Mouse (Mus musculus): ENCODE data around the gene Pacsin2. TPM values are rescaled to one million over a fixed set of nuclear protein-coding genes. Genes with fewer than 3 reads are reported as not detected.
"Not testable (repeated sequence)": the region's sequence is repeated elsewhere in the genome, so short reads cannot be mapped to it uniquely, and the experiment has no call there.

The Pacsin2 gene
- polyA plus RNA-seq, 1 experiment from 2014 or later: 29.5 TPM

GRCm38 (mm10) chr15:83374076-83374475 lies 90.3 kb downstream of the Pacsin2 start:
- ATAC-seq (ENCODE audit: low FRiP score): no peak
- no peak overlapping the region for H3K27ac ChIP-seq
- H3K36me3 ChIP-seq: peaks cover 15% of the 10 kb centered on the region; the same call in 1 of the 2 replicates
- H3K4me2 ChIP-seq: no peak overlapping the region
- no peak overlapping the region for H3K9ac ChIP-seq
- no peaks in the 10 kb centered on the region for H3K27me3 ChIP-seq
- no peaks in the 10 kb centered on the region for H3K4me1 ChIP-seq (replicated peaks)
- H3K9me3 ChIP-seq: no peaks in the 10 kb centered on the region
- no peak overlapping the region for H3K4me3 ChIP-seq

DNA sequence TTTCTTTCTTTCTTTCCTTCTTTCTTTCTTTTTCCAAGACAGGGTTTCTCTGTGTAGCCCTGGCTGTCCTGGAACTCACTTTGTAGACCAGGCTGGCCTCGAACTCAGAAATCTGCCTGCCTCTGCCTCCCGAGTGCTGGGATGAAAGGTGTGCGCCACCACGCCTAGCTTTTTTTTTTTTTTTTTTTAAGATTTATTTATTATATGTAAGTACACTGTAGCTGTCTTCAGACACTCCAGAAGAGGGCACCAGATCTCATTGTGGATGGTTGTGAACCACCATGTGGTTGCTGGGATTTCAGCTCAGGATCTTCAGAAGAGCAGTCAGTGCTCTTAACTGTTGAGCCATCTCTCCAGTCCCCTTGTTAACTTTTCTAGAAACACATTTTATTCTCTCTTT lies 95.7 kb downstream of the Pacsin2 start:
- not testable (repeated sequence) for H3K36me3 ChIP-seq; H3K9ac ChIP-seq; H3K4me2 ChIP-seq; H3K4me1 ChIP-seq (replicated peaks); ATAC-seq (ENCODE audit: low FRiP score); H3K4me3 ChIP-seq; H3K27ac ChIP-seq; H3K9me3 ChIP-seq
- H3K27me3 ChIP-seq: 0 out of 2 replicates have a peak, but pooled peaks cover 13% of the 10 kb centered on the region
- 89% methylated on average over 4 of the region's 4 CpGs for WGBS

DNA sequence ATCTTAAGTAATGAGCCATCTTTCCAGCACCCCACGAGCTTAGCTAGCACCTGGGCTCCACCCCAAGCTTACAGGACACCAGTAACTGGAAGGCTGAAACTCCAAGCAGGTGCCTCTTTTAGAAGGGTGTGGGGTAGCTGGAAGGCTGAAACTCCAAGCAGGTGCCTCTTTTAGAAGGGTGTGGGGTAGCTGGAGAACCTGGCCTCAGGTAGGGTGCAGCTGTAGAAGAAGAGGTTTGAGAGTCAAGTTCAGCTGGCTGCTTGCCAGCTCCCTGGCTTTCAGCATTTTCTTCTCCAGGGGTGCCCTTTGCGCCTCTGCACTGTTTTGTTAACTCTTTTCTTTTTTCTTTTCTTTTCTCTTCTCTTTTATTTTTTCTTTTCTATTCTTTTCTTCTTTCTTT lies 96.1 kb downstream of the Pacsin2 start:
- peaks cover 5% of the 10 kb centered on the region for H3K4me1 ChIP-seq (replicated peaks)
- H3K4me2 ChIP-seq: no peak overlapping the region
- 81% methylated on average over 2 of the region's 2 CpGs for WGBS
- no peak overlapping the region for H3K4me3 ChIP-seq
- H3K36me3 ChIP-seq: no peaks in the 10 kb centered on the region
- no peak overlapping the region for H3K9ac ChIP-seq
- H3K9me3 ChIP-seq: no peaks in the 10 kb centered on the region
- ATAC-seq (ENCODE audit: low FRiP score): no peak
- H3K27me3 ChIP-seq: 0 out of 2 replicates have a peak, but pooled peaks cover 13% of the 10 kb centered on the region
- H3K27ac ChIP-seq: no peak overlapping the region

- peak; percentile 90 for ATAC-seq (ENCODE audit: low FRiP score)
- H3K4me1 ChIP-seq (replicated peaks): peaks cover 5% of the 10 kb centered on the region
- H3K9ac ChIP-seq: no peak overlapping the region
- H3K27me3 ChIP-seq: 0 out of 2 replicates have a peak, but pooled peaks cover 13% of the 10 kb centered on the region
- H3K27ac ChIP-seq: no peak overlapping the region
- H3K4me3 ChIP-seq: peak overlapping the region; percentile 40
- H3K36me3 ChIP-seq: no peaks in the 10 kb centered on the region
- H3K9me3 ChIP-seq: no peaks in the 10 kb centered on the region
- 27% methylated on average over 57 of the region's 58 CpGs for WGBS
- peak overlapping the region; percentile 56 for H3K4me2 ChIP-seq
These were observed 97.4 kb downstream of the Pacsin2 start for GRCm38 (mm10) chr15:83366933-83367552.

DNA sequence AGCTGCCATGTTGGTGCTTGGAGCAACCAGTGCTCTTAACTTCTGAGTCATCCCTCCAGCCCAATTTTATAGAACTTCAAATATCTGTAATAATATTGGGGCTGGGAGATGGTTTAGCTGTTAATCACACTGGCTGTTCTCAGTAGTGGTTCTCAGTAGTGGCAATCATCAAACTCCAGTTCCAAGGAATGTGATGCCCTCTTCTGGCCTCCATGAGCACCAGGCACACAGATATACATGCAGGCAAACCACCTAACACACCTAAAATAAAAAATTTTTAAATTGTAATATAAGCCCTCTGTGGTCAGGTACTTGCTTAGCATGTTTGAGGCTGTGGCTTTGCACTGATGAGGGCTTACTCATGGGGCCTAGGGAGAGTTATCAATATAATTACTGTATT lies 98.7 kb downstream of the Pacsin2 start:
- H3K4me1 ChIP-seq (replicated peaks): peaks cover 5% of the 10 kb centered on the region
- no peak overlapping the region for H3K4me3 ChIP-seq
- no peaks in the 10 kb centered on the region for H3K36me3 ChIP-seq
- 0 out of 2 replicates have a peak, but pooled peaks cover 13% of the 10 kb centered on the region for H3K27me3 ChIP-seq
- no peak overlapping the region for H3K4me2 ChIP-seq
- H3K9me3 ChIP-seq: no peaks in the 10 kb centered on the region
- no peak overlapping the region for H3K9ac ChIP-seq
- no peak for ATAC-seq (ENCODE audit: low FRiP score)
- H3K27ac ChIP-seq: no peak overlapping the region

- no peaks in the 10 kb centered on the region for H3K36me3 ChIP-seq
- no peak overlapping the region for H3K27ac ChIP-seq
- 78% methylated on average over 3 of the region's 3 CpGs for WGBS
- H3K4me2 ChIP-seq: no peak overlapping the region
- H3K4me1 ChIP-seq (replicated peaks): peaks cover 5% of the 10 kb centered on the region
- H3K27me3 ChIP-seq: 0 out of 2 replicates have a peak, but pooled peaks cover 13% of the 10 kb centered on the region
- no peak for ATAC-seq (ENCODE audit: low FRiP score)
- H3K9me3 ChIP-seq: no peaks in the 10 kb centered on the region
- no peak overlapping the region for H3K9ac ChIP-seq
- no peak overlapping the region for H3K4me3 ChIP-seq
These were observed 100.2 kb downstream of the Pacsin2 start for GRCm38 (mm10) chr15:83364194-83364593.

GRCm38 (mm10) chr15:83362813-83363212 lies 101.6 kb downstream of the Pacsin2 start:
- WGBS: 74% methylated on average over 1 of the region's 1 CpGs
- ATAC-seq (ENCODE audit: low FRiP score); H3K4me2 ChIP-seq; H3K36me3 ChIP-seq; H3K4me3 ChIP-seq; H3K4me1 ChIP-seq (replicated peaks); H3K27me3 ChIP-seq; H3K27ac ChIP-seq; H3K9ac ChIP-seq; H3K9me3 ChIP-seq: not testable (repeated sequence)

DNA sequence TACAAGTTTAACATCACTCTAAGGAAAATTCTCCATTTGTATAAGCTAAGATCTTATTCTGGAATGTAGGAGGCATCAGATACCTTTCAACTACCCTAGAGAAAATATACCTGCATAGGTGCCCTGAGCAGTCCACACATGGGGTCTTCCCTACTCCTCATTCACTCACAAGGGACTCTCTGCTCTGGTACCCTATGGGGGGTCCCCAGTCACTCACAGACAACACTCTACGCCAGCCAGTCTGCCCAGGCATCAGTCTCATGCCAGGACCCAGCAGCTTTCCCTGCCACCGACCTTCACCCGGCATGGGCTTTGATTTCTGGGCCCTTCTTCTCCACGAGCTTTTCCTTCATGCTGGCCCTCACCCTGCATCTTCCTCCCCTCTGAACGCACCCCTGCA lies 103.5 kb downstream of the Pacsin2 start:
- ATAC-seq (ENCODE audit: low FRiP score); H3K4me2 ChIP-seq; H3K9me3 ChIP-seq; H3K27me3 ChIP-seq; H3K36me3 ChIP-seq; H3K4me1 ChIP-seq (replicated peaks); H3K27ac ChIP-seq; H3K4me3 ChIP-seq; H3K9ac ChIP-seq: not testable (repeated sequence)
- 72% methylated on average over 5 of the region's 5 CpGs for WGBS

- H3K4me2 ChIP-seq: no peak overlapping the region
- no peaks in the 10 kb centered on the region for H3K9me3 ChIP-seq
- H3K27ac ChIP-seq: no peak overlapping the region
- 82% methylated on average over 3 of the region's 3 CpGs for WGBS
- no peaks in the 10 kb centered on the region for H3K27me3 ChIP-seq
- ATAC-seq (ENCODE audit: low FRiP score): no peak
- no peak overlapping the region for H3K4me3 ChIP-seq
- H3K36me3 ChIP-seq: no peaks in the 10 kb centered on the region
- no peaks in the 10 kb centered on the region for H3K4me1 ChIP-seq (replicated peaks)
- no peak overlapping the region for H3K9ac ChIP-seq
These were observed 104.3 kb downstream of the Pacsin2 start for GRCm38 (mm10) chr15:83360140-83360539.

DNA sequence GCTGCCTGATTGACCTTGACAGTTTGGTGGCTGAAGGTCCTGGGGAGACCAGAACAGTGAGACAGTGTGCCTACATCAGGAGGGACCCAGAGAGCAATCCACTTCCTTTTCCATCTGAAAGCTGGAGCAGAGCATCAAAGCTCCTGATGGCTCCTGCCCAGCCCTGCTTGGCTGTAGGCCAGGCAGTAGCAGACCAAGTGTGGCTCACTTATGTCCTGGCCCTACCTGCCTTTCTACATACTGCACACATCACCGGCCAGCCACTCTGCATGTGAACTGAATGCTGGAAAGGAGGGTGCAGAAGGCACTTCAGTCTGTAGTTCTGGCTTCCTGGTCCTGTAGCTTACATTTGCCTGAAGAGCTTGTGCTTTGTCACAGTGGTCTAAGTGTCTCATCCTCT lies 105.9 kb downstream of the Pacsin2 start:
- no peak overlapping the region for H3K4me3 ChIP-seq
- no peaks in the 10 kb centered on the region for H3K27me3 ChIP-seq
- no peak overlapping the region for H3K27ac ChIP-seq
- no peaks in the 10 kb centered on the region for H3K36me3 ChIP-seq
- no peak overlapping the region for H3K4me2 ChIP-seq
- no peaks in the 10 kb centered on the region for H3K9me3 ChIP-seq
- ATAC-seq (ENCODE audit: low FRiP score): no peak
- H3K9ac ChIP-seq: no peak overlapping the region
- WGBS: 90% methylated on average over 1 of the region's 1 CpGs
- no peaks in the 10 kb centered on the region for H3K4me1 ChIP-seq (replicated peaks)

DNA sequence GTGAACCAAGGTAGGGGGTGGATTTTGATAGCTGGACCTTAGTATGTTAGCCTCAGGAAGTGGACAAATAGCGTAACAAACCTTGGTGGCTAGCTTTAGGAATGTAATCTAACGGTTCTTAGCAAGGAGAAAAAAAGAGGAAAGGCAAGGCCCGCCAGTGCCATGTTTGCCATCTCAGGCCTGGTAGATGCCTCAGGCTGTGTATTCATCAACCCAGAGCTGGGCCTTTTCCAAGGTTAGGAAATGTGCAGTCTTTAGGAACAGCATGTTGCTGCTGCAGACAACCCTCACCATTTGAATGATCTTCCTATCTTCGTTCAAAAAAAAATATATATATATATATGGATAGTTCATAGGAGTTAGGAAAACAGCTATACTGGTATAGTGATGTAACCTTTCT lies 112.9 kb downstream of the Pacsin2 start:
- peaks cover 21% of the 10 kb centered on the region for H3K4me1 ChIP-seq (replicated peaks)
- H3K27me3 ChIP-seq: no peaks in the 10 kb centered on the region
- H3K4me2 ChIP-seq: no peak overlapping the region
- H3K9ac ChIP-seq: no peak overlapping the region
- no peak overlapping the region for H3K27ac ChIP-seq
- H3K36me3 ChIP-seq: no peaks in the 10 kb centered on the region
- ATAC-seq (ENCODE audit: low FRiP score): no peak
- no peaks in the 10 kb centered on the region for H3K9me3 ChIP-seq
- WGBS: 92% methylated on average over 4 of the region's 4 CpGs
- H3K4me3 ChIP-seq: no peak overlapping the region

DNA sequence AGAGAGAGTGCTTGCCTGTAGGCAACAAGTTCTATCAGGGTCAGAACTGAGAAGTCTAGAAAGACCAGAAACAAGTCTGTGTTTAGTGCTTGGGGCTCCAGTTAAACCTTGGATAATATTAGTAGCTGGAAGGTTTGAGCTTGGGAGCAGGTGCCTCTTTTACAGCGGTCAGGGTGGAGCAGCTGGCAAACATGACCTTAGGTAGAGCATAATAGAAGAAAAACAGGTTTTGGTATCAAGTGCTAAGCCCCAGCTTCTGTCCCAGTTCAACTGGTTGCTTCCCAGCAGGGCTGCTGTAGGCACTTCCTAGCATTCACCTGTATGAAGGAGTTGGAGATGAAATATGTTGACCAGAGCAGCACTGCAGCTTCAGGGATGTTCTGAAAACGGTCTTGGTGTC lies 113.5 kb downstream of the Pacsin2 start:
- Histone ChIP-seq H3K9ac (no peak overlapping the region; the same call in 1 of the 2 replicates), H3K9me3 (no peaks in the 10 kb centered on the region), H3K27ac (peak overlapping the region; percentile 79; the same call in 1 of the 2 replicates), H3K27me3 (no peaks in the 10 kb centered on the region), H3K4me3 (peak overlapping the region; percentile 84; the same call in 1 of the 2 replicates), H3K36me3 (peaks cover 5% of the 10 kb centered on the region), H3K4me2 (peak overlapping the region; percentile 94), H3K4me1 (replicated peaks) (peaks cover 21% of the 10 kb centered on the region)
- WGBS: 62% methylated on average over 2 of the region's 2 CpGs
- no peak for ATAC-seq (ENCODE audit: low FRiP score)

DNA sequence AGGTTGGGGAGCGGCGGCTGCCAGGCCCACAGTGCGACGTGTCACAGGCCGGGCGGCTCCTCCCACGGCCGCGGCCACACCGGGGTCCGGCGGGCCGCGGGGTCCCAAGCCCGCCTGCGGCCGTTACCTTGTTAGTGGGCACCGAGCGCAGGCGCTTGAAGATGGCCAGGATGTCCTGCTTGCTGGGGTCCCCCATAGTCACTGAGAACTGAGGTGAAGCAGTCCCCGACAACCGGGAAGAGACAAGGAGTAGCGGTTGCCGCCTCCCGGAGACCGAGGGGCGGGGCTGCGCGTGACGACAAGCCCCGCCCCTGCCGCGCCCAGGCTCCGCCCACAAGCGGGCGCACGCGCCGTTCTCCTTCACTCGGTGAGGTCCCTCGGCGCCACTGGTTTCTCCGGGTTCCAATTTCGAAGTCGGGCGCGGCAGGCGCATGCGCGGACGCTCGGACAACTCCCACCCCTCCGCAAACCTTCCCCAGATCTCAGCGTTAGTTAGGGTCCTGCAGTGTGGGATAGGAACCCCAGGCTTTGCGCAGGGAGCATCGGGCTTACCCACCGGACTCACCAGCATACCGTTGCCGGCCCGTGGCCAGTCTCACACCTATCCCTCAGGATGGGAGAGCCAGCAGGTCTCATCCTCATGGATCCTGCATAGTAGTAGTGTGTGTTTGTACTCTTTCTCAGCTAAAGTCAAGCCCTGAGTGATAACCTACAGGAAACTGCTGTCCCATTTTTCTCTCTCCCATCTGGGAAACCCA lies 114.3 kb downstream of the Pacsin2 start, which contains the start of gene Arfgap3:
Arfgap3 (minus strand) TSS at position 294 of the 758 bp plus-strand sequence.
- Histone ChIP-seq H3K9ac (peak within 1 kb of the TSS; percentile 93), H3K4me2 (peak within 1 kb of the TSS; percentile 94), H3K27ac (peak within 1 kb of the TSS; percentile 79), H3K4me1 (replicated peaks) (peaks cover 21% of the 10 kb centered on the region), H3K4me3 (peak within 1 kb of the TSS; percentile 84), H3K27me3 (no peaks in the 10 kb centered on the region), H3K9me3 (no peaks in the 10 kb centered on the region), H3K36me3 (peaks cover 7% of the 10 kb centered on the region)
- peak; percentile 92 for ATAC-seq (ENCODE audit: low FRiP score)
- WGBS: under 1% methylated on average over 59 of the region's 60 CpGs
